Comparison of ENCODE assay signal across 18 mouse cellular contexts in the genomic region with DNA sequence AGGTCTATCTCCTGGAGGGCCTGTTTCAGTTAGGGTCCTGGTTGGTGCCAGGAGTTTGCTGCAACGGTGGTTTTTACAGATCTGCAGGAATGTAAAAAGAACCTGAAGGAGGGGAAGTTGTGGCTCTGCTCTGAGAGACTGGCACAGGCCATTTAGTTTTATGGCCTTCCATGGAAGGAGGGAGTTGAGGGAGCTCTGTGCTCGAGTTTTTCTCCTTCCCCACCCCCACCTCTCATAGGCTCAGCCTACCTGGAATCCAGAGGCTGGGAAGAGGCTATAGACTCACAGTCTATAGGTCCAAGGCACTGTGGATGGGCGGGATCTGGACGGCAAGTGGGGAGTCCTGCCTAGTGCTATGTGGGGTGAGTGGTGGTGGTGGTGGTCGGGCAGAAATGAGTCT. TPM values are rescaled to one million over a fixed set of nuclear protein-coding genes. Genes with fewer than 3 reads are reported as not detected.
DNase-seq lines count a peak whose midpoint lies in the region; ATAC-seq and TF ChIP-seq lines count a peak whose summit lies in the region.
"Had no signal": no experiment of that assay in that cellular context is flagged by ENCODE, and none has a peak within 500 bp of the region (broad histone marks: within the 10 kb centered on the region; RNA-seq: fewer than 3 reads in every experiment).

No protein-coding gene starts in this region.

- H3K4me3 ChIP-seq in kidney, embryonic 15.5 days (replicated peaks): no peak overlapping the region
- H3K4me3 ChIP-seq in neural tube, embryonic 13.5 days: no peak overlapping the region
- H3K4me3 ChIP-seq in intestine, embryonic 16.5 days (ENCODE audit: low read length): no peak overlapping the region
- no peak overlapping the region for H3K4me3 ChIP-seq in neural tube, embryonic 15.5 days (replicated peaks)
- H3K4me3 ChIP-seq in midbrain, postnatal 0 days (ENCODE audit: low read depth, low read length): no peak overlapping the region
- H3K4me3 ChIP-seq: embryonic facial prominence, embryonic 12.5 days; heart, embryonic 10.5 days; heart, embryonic 15.5 days; hindbrain, embryonic 12.5 days; limb, embryonic 15.5 days; liver, embryonic 13.5 days; midbrain, embryonic 13.5 days had no signal

- H3K27me3 ChIP-seq in kidney, embryonic 15.5 days: no peaks in the 10 kb centered on the region
- H3K27me3 ChIP-seq in neural tube, embryonic 13.5 days: no peaks in the 10 kb centered on the region
- no peaks in the 10 kb centered on the region for H3K27me3 ChIP-seq in intestine, embryonic 16.5 days (replicated peaks; ENCODE audit: control insufficient read depth, insufficient read depth, low read length)
- H3K27me3 ChIP-seq in neural tube, embryonic 15.5 days (replicated peaks): no peaks in the 10 kb centered on the region
- no peaks in the 10 kb centered on the region for H3K27me3 ChIP-seq in midbrain, postnatal 0 days (ENCODE audit: insufficient read depth, low read length)
- H3K27me3 ChIP-seq: embryonic facial prominence, embryonic 12.5 days; heart, embryonic 15.5 days; hindbrain, embryonic 12.5 days; limb, embryonic 15.5 days; liver, embryonic 13.5 days; midbrain, embryonic 13.5 days had no signal

- peaks cover 41% of the 10 kb centered on the region for H3K4me1 ChIP-seq in kidney, embryonic 15.5 days
- peaks cover 17% of the 10 kb centered on the region for H3K4me1 ChIP-seq in neural tube, embryonic 13.5 days (replicated peaks)
- peaks cover 18% of the 10 kb centered on the region for H3K4me1 ChIP-seq in intestine, embryonic 16.5 days (ENCODE audit: control insufficient read depth, insufficient read depth, low read length)
- H3K4me1 ChIP-seq in neural tube, embryonic 15.5 days: peaks cover 10% of the 10 kb centered on the region
- no peaks in the 10 kb centered on the region for H3K4me1 ChIP-seq in midbrain, postnatal 0 days (ENCODE audit: insufficient read depth, low read length)
- H3K4me1 ChIP-seq: embryonic facial prominence, embryonic 12.5 days; heart, embryonic 15.5 days had no signal

- no peak overlapping the region for H3K9ac ChIP-seq in kidney, embryonic 15.5 days
- no peak overlapping the region for H3K9ac ChIP-seq in neural tube, embryonic 13.5 days
- no peak overlapping the region for H3K9ac ChIP-seq in intestine, embryonic 16.5 days (ENCODE audit: low read depth, low read length)
- no peak overlapping the region for H3K9ac ChIP-seq in neural tube, embryonic 15.5 days (replicated peaks)
- H3K9ac ChIP-seq in midbrain, postnatal 0 days (replicated peaks; ENCODE audit: low read length, poor library complexity, severe bottlenecking): no peak overlapping the region
- H3K9ac ChIP-seq: embryonic facial prominence, embryonic 12.5 days; heart, embryonic 15.5 days; hindbrain, embryonic 12.5 days; limb, embryonic 15.5 days; liver, embryonic 13.5 days; midbrain, embryonic 13.5 days had no signal

- peak overlapping the region; percentile 94 for H3K27ac ChIP-seq in kidney, embryonic 15.5 days
- no peak overlapping the region; the same call in 1 of the 2 replicates for H3K27ac ChIP-seq in neural tube, embryonic 13.5 days (replicated peaks)
- H3K27ac ChIP-seq in intestine, embryonic 16.5 days (ENCODE audit: low read length): no peak overlapping the region; the same call in 1 of the 2 replicates
- peak overlapping the region; percentile 28; the same call in 1 of the 2 replicates for H3K27ac ChIP-seq in neural tube, embryonic 15.5 days (replicated peaks)
- H3K27ac ChIP-seq in midbrain, postnatal 0 days (ENCODE audit: low read depth, low read length): no peak overlapping the region
- H3K27ac ChIP-seq: embryonic facial prominence, embryonic 12.5 days; heart, embryonic 10.5 days; heart, embryonic 15.5 days; hindbrain, embryonic 12.5 days; limb, embryonic 15.5 days; liver, embryonic 13.5 days; midbrain, embryonic 13.5 days had no signal

- 32% methylated on average over 5 of the region's 5 CpGs for WGBS in kidney, embryonic 15.5 days
- WGBS in neural tube, embryonic 13.5 days: 56% methylated on average over 5 of the region's 5 CpGs
- 57% methylated on average over 5 of the region's 5 CpGs for WGBS in intestine, embryonic 16.5 days
- WGBS in neural tube, embryonic 15.5 days: 45% methylated on average over 5 of the region's 5 CpGs
- WGBS in midbrain, postnatal 0 days: 79% methylated on average over 5 of the region's 5 CpGs

- no peak for DNase-seq in kidney, postnatal 25 days
- DNase-seq in neural tube, embryonic 10.5 days (ENCODE audit: extremely low spot score, low spot score): no peak
- DNase-seq in retina, embryonic 14.5 days (ENCODE audit: low spot score): no peak
- DNase-seq in midbrain, postnatal 0 days (ENCODE audit: low spot score): no peak
- DNase-seq: cerebellum, adult 11-12 months; cerebellum, adult 9-11 months had no signal

- ATAC-seq in kidney, embryonic 15.5 days (replicated peaks; ENCODE audit: low FRiP score): peak; percentile 82
- peak; percentile 37; the same call in 1 of the 2 replicates for ATAC-seq in neural tube, embryonic 13.5 days (ENCODE audit: low read depth)
- peak; percentile 39; the same call in 1 of the 2 replicates for ATAC-seq in intestine, embryonic 16.5 days
- ATAC-seq in neural tube, embryonic 15.5 days (ENCODE audit: low FRiP score): peak; percentile 68
- no peak for ATAC-seq in midbrain, postnatal 0 days (ENCODE audit: low FRiP score)
- ATAC-seq: forebrain, embryonic 14.5 days; midbrain, embryonic 13.5 days had no signal

- no peak for TF ChIP-seq CTCF in midbrain, postnatal 0 days (IDR thresholded peaks at IDR 0.05)

- no peaks in the 10 kb centered on the region for H3K9me3 ChIP-seq in kidney, embryonic 15.5 days (replicated peaks)
- no peaks in the 10 kb centered on the region for H3K9me3 ChIP-seq in neural tube, embryonic 13.5 days
- H3K9me3 ChIP-seq in intestine, embryonic 16.5 days (ENCODE audit: control insufficient read depth, low read length): no peaks in the 10 kb centered on the region
- no peaks in the 10 kb centered on the region for H3K9me3 ChIP-seq in neural tube, embryonic 15.5 days (replicated peaks)
- H3K9me3 ChIP-seq in midbrain, postnatal 0 days (ENCODE audit: low read length): no peaks in the 10 kb centered on the region
- H3K9me3 ChIP-seq: embryonic facial prominence, embryonic 12.5 days; heart, embryonic 10.5 days; heart, embryonic 15.5 days; hindbrain, embryonic 12.5 days; limb, embryonic 15.5 days; liver, embryonic 13.5 days; midbrain, embryonic 13.5 days had no signal

- peak overlapping the region; percentile 7; the same call in 1 of the 2 replicates for H3K4me2 ChIP-seq in kidney, embryonic 15.5 days
- H3K4me2 ChIP-seq in neural tube, embryonic 13.5 days: no peak overlapping the region
- no peak overlapping the region for H3K4me2 ChIP-seq in intestine, embryonic 16.5 days (ENCODE audit: low read depth, low read length)
- no peak overlapping the region for H3K4me2 ChIP-seq in neural tube, embryonic 15.5 days
- no peak overlapping the region for H3K4me2 ChIP-seq in midbrain, postnatal 0 days (ENCODE audit: low read depth, low read length, poor library complexity, severe bottlenecking)
- H3K4me2 ChIP-seq: embryonic facial prominence, embryonic 12.5 days; heart, embryonic 15.5 days; hindbrain, embryonic 12.5 days; limb, embryonic 15.5 days; liver, embryonic 13.5 days; midbrain, embryonic 13.5 days had no signal

- H3K36me3 ChIP-seq in kidney, embryonic 15.5 days: peaks cover 12% of the 10 kb centered on the region; the same call in 1 of the 2 replicates
- no peaks in the 10 kb centered on the region for H3K36me3 ChIP-seq in neural tube, embryonic 13.5 days
- H3K36me3 ChIP-seq in intestine, embryonic 16.5 days (ENCODE audit: control insufficient read depth, insufficient read depth, low read length): no peaks in the 10 kb centered on the region
- no peaks in the 10 kb centered on the region for H3K36me3 ChIP-seq in neural tube, embryonic 15.5 days
- H3K36me3 ChIP-seq in midbrain, postnatal 0 days (ENCODE audit: insufficient read depth, low read length): peaks cover 4% of the 10 kb centered on the region; the same call in 1 of the 2 replicates
- H3K36me3 ChIP-seq: embryonic facial prominence, embryonic 12.5 days; heart, embryonic 15.5 days; hindbrain, embryonic 12.5 days had no signal

RNA-seq across cellular contexts. Expression of gene Pepd, which starts 6.9 kb away (rescaled TPM):
- polyA plus RNA-seq in kidney, embryonic 15.5 days (2015; fragmentation: Nextera tagmentation; extraction: Ambion mirVana): 115 and 117 TPM in 2 replicates
- 59.8 and 64.8 TPM in 2 replicates for polyA plus RNA-seq in neural tube, embryonic 13.5 days (2015; fragmentation: Nextera tagmentation; extraction: Ambion mirVana)
- polyA plus RNA-seq in intestine, embryonic 16.5 days (2015; fragmentation: Nextera tagmentation; extraction: Ambion mirVana): 125 and 135 TPM in 2 replicates
- polyA plus RNA-seq in neural tube, embryonic 15.5 days (2015; fragmentation: Nextera tagmentation; extraction: Ambion mirVana): 67.5 and 74.9 TPM in 2 replicates
- total RNA-seq in midbrain, postnatal 0 days (2014; rRNA removed): 57.4 and 60.8 TPM in 2 replicates
- polyA plus RNA-seq in midbrain, postnatal 0 days (2015; fragmentation: Nextera tagmentation; extraction: Ambion mirVana): 69.8 and 70.1 TPM in 2 replicates

Comparison
In these comparisons a context has a peak if more than half of its experiments do, and no peak if none do; other contexts are left out.
1. H3K27ac ChIP-seq: peak in kidney, embryonic 15.5 days (single experiment) and neural tube, embryonic 15.5 days (single experiment); none in neural tube, embryonic 13.5 days (single experiment), intestine, embryonic 16.5 days (single experiment) and midbrain, postnatal 0 days (single experiment).